Mouse (Mus musculus): ENCODE measurements around the gene Atcay.
A peak's percentile ranks its signal among the peaks of the same experiment; 100 is the strongest.
"Not testable (repeated sequence)": the region's sequence is repeated elsewhere in the genome, so short reads cannot be mapped to it uniquely, and the experiment has no call there.

Gene Atcay

DNA sequence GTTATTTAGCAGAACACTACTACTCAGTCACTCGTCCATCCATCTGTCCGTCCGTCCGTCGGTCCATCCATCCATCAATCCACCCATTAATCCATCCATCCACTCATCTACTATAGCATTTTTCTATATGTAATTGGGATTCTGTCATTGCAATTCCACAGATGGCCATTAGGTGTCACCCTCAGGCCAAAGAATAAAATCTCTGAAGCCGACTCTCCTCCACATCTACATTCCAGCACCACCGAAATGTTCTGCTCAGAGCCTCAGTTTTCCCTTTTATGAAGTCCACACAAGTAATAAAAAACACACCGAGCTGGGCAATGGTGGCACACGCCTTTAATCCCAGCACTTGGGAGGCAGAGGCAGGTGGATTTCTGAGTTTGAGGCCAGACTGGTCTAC, 32.4 kb downstream of the Atcay start:
- DNase-seq = peak; percentile 62

DNA sequence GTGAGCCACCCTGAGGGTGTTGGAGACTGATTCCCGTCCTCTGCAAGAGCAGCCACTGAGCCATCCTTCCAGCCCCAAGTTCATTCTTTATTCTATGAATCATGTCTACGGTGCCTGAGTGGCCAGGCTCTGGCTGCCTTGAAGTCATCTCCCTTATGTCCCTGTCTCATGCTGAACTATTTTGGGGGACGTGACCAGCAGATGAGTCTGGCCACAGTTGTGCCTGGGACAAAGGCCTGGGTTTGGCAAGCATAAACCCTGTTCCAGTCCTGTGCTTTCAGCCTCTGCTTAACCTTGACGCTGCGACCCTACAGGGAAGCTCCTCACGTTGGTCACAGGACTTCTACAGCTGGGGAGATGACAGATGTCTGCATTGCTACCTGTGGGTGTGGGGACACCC, 33.3 kb downstream of the Atcay start:
- no peak for DNase-seq

DNA sequence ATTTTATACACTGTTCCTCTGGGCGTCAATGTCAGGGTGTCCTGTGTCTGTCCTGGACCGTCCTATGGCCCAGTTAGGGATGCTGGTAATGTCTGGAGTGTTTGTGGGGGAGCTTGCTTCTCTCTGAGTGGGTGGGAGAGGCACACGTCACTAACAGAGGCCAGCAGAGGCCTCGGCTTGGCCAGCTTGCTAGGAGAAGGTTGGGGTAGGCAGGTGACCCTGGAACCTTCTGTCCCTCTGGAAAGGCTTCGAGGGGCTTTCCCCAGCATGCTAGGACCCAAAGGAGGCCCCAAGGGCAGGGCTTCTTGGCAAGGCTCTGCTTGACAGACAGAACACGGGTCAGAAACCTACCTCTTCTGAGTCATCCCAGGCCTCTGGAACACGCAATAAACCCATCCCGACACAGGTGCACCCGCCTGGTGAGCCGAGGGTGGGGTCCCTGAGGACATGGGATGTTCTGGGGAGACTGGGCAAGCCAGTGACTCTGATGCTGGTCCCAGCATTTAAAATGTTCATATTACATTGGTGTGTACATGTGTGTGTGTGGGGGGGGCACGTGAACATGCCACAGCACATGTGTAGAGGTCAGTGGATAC, 34.1 kb downstream of the Atcay start:
- DNase-seq = no peak

- DNase-seq = no peak
These were observed 35.3 kb downstream of the Atcay start for GRCm38 (mm10) chr10:81195300-81195699.

DNA sequence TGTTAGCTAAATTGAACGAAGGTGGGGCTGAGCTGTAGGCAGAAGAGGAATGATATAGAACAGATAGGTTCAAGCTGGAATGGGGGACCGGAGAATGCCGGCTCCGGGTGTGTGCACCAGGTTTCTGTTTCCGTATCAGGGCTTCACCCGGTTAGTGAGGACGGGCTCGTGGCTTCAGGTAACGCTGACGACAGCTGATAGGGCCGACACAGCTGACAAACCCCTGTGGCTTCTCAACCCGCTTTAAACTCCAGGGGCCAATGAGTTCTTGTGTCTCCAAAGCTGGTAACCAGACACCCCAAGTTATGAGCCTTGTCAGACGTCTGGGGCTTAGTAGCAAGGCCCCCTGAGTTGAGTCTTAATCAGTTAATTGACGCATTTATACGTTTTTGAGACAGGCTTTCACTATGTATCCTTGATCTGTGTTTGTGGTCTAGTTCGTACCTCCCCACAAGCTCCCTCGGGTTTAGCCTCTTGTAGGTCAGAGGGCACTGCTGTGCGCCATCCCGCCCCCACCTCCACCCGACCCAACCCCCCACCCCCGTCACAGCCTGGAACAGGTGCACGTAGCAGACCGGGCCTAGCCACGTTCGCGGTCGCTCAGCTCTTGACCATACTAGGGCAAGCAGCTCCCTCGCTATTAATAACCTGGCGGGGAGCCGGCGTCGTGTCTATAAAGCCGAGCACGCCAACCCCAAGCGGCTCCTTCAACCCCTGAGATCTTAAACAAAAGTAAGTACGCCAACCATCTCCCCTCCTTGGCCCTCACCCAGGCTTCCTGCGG, 36.5 kb downstream of the Atcay start:
- DNase-seq = no peak

DNA sequence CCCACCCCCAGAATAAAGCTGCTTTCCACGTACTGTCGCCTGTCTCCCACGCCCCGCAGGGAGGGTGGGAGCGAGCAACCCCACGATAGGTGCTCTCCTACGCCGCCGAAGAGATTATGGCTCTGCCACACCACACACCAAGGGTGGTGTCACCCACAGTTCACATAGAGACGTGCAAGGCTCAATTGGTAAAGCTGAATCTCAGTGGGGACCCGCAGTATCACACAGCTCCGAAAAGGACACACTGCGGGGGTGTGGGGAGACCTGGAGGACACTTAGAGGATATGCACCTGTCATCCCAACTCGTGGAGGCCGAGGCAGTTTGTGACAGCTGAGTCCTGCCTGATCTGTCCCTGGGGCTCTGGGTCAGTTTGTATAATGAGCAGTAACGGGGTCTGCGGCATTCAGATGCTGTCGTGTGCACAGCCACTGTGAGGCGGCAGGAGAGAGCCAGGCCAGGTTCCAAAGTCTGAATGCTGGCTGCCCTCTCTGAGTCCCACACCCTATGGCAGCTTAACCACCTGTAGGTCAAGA, 37.6 kb downstream of the Atcay start:
- no peak for DNase-seq

GRCm38 (mm10) chr10:81192270-81192967, 38.2 kb downstream of the Atcay start:
- peak; percentile 91 for DNase-seq

GRCm38 (mm10) chr10:81191342-81191982, 39.2 kb downstream of the Atcay start:
- DNase-seq = no peak

- no peak for DNase-seq
These were observed 39.7 kb downstream of the Atcay start for GRCm38 (mm10) chr10:81190912-81191321.

- DNase-seq = no peak
These were observed 40.3 kb downstream of the Atcay start for GRCm38 (mm10) chr10:81190236-81190911.

DNA sequence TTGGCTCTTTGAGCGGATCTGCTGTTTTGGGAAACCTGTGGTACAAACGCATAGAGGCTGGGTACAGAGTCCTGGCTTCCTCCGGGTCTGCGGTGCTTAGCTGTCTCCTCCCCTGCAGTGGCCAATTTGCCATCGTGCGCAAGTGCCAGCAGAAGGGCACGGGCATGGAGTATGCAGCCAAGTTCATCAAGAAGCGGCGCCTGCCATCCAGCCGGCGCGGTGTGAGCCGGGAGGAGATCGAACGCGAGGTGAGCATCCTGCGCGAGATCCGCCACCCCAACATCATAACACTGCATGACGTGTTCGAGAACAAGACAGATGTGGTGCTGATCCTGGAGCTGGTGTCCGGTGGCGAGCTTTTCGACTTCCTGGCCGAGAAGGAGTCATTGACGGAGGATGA, 40.8 kb downstream of the Atcay start:
- no peak for DNase-seq

DNA sequence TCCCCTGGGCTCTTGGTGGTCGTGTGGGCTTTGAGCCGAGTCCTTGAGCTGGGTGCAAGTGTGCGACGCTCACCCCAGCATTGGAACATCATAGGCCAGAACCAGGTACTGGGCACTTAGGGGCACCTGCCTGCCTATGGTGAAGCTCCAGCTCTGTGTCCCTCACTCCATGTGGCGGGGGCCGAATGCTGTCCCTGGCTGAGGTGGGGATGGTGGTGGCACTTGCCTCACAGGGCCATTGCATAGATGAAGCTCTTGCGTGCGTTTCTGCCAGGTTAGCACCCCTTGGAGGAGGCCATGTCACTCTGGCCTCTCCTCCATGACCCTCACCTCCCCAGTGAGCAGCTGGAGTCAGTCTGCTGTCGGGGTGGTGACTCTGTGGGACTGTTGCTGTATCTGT, 43.5 kb downstream of the Atcay start:
- no peak for DNase-seq

GRCm38 (mm10) chr10:81184765-81185164, 45.9 kb downstream of the Atcay start:
- no peak for DNase-seq

DNA sequence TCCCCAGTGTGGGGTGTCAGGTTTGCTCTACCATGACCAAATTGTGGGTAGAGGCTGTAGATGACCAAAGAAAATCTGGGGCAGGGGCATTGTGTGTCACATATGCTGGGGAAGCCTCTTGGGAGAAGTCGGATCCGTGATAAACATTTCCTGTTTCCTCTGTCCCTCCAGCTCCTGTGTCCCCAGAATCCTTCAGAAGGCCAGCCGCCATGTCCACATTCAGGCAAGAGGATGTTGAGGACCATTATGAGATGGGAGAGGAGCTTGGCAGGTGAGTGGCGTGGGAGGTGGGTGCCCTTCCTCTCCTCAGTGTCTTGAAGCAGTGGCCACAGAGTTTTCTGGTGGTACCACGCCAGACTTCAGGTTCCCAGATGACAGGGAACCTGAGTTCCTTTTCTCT, 46.8 kb downstream of the Atcay start, which contains the start of gene 4930442H23Rik:
TSS of gene 4930442H23Rik (minus strand) at position 45 of the 400 bp plus-strand sequence.
- DNase-seq = no peak

DNA sequence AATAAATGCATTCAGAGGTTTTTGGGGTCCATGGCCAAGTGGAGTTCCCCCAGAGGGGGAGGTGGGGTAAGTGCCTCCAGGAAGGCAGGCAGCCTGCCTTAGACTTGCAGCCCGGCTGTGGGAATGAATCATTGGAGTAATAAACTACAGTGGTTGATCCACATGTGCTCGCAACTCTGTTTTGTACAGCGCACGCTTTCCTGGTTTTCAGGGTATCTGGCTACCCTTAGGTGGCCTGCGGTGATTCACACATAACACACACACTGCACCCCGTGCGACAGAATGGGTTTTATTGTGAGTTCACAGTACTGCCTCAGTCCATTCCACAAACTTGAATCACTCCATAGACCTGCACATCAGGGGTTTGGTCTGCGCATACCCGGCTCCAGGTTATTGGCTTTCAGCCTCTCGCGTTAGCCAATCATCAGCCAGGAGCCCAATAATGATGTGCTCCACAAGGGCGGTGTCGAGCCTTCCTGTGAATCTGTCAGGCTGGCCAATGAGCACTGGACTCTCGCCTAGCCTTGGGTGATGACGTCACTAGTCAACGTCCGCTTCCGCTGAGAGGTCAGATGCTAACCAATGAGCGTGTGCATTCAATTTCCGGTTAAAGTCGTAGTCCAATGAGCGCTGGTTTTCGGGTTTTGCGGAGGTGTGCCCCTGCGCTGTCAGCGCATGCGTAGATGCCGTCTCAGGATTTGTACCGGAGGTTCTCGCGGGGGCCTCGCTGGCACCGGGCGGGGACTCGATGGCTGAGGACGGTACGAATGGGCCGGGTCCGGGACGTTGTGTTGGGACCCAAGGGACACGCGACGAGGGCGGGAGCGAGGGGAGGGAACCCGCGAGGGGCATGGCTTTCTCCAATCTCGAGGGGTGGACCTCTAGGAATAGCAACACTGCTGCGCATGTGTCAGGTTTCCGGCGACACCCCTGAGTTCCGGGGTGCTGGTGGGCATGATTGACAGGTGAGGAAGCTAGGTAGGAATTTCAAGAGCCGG, 48.0 kb downstream of the Atcay start, which contains the start of gene Dapk3:
TSS of gene Dapk3 (plus strand) at position 670 of the 998 bp plus-strand sequence.
- peak; percentile 99 for DNase-seq

GRCm38 (mm10) chr10:81181860-81182259, 48.8 kb downstream of the Atcay start:
- not testable (repeated sequence) for DNase-seq

DNA sequence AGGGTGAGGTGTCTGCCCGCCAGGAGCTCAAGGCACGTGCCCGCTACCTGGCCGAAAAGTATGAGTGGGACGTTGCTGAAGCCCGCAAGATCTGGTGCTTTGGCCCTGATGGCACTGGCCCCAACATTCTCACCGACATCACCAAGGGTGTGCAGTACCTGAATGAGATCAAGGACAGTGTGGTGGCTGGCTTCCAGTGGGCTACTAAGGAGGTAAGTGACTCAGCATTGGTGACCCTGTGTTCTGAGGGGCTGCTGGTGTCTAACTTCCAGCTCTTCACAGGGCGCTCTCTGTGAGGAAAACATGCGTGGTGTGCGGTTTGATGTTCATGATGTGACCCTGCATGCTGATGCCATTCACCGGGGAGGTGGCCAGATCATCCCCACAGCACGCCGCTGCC, 49.7 kb downstream of the Atcay start:
- no peak for DNase-seq

DNA sequence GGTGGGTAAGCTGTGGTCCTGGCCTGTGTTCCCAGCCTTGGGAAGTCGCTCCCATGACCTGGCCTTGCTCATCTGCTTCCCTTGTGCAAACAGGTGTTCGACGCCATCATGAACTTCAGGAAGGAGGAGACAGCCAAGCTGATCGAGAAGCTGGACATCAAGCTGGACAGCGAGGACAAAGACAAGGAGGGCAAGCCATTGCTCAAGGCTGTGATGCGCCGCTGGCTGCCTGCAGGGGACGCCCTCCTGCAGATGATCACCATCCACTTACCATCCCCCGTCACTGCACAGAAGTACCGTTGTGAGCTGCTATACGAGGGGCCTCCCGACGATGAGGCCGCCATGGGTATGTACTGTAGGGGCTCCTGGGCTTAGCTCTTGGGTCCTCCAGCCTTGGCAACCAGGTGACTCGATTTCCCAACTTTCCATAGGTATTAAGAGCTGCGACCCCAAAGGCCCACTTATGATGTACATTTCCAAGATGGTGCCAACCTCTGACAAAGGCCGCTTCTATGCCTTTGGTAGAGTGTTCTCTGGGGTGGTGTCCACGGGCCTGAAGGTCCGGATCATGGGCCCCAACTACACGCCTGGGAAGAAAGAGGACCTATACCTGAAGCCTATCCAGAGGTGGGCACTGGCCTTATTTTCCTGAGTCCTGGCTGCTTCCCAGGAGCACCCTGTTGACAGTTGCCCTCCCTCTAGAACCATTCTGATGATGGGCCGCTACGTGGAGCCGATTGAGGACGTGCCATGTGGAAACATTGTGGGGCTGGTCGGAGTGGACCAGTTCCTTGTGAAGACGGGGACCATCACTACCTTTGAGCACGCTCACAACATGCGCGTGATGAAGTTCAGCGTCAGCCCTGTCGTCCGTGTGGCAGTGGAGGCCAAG, 50.9 kb downstream of the Atcay start:
- no peak for DNase-seq

- no peak for DNase-seq
These were observed 51.7 kb downstream of the Atcay start for GRCm38 (mm10) chr10:81178927-81179326.

Measured in right cerebral cortex, adult 18-20 months (tissue).